Mouse (Mus musculus) cortical plate, adult 2 months (tissue): ENCODE results near the gene Olfr270.

Experiments used
- CTCF ChIP-seq: fragments of 200-500 bp; IDR thresholded peaks from 2 replicates; pipeline ENCODE4 v1.5.1; 2011; ENCODE audit warnings: mild to moderate bottlenecking, control low read depth, low read length; ENCODE audit not compliant: insufficient read depth; ENCODE audit errors: extremely low read depth
- POLR2A ChIP-seq: fragments of 200-500 bp; IDR thresholded peaks from 2 replicates; pipeline ENCODE4 v1.6.1; 2011; ENCODE audit warnings: mild to moderate bottlenecking, low read length, control low read depth; ENCODE audit not compliant: insufficient read depth; ENCODE audit errors: extremely low read depth

GRCm38 (mm10) chr4:53011732-53012361 is 47.5 kb downstream of the Olfr270 start, which contains the start of gene Nipsnap3b:
- no peak for TF ChIP-seq CTCF
- peak; percentile 55; the same call in 1 of the 2 replicates for TF ChIP-seq POLR2A
